Mouse (Mus musculus): Measurements from ENCODE around the gene Tgfbr3.

- TF ChIP-seq CTCF (IDR thresholded peaks at IDR 0.05; ENCODE audit: extremely low read depth, insufficient read length, insufficient replicate concordance, low read depth, low read length) (no peak), POLR2A (IDR thresholded peaks at IDR 0.05; ENCODE audit: low read depth, low read length) (no peak)
These were observed 146.0 kb downstream of the Tgfbr3 start for GRCm38 (mm10) chr5:107143406-107143805.

All from small intestine, adult 2 months (tissue).